Mouse (Mus musculus) adrenal gland, adult 8-10 months (tissue): ENCODE results near the gene Spcs3. TPM values are rescaled to one million over a fixed set of nuclear protein-coding genes. Genes with fewer than 3 reads are reported as not detected.
A peak's percentile ranks its signal among the peaks of the same experiment; 100 is the strongest.

Experiments used
- DNase-seq: peaks from one replicate; pipeline ENCODE4 v3.0.0; 2022
- total RNA-seq, 4 experiments: library from RNA; stranded (reverse); gene quantifications; 2 replicates each; pipeline ENCODE4 v1.2.4; 2022

Gene Spcs3
- total RNA-seq, 4 experiments from 2014 or later, result 48.9 to 61.3 (median 52.3) TPM

GRCm38 (mm10) chr8:54508096-54508456, 21.7 kb downstream of the Spcs3 start:
- DNase-seq, result no peak

GRCm38 (mm10) chr8:54507428-54508095, 22.2 kb downstream of the Spcs3 start:
- peak; percentile 44 for DNase-seq

- DNase-seq, result no peak
Observed at GRCm38 (mm10) chr8:54505060-54505459, 24.7 kb downstream of the Spcs3 start.

- DNase-seq, result no peak
Observed at GRCm38 (mm10) chr8:54503104-54503503, 26.7 kb downstream of the Spcs3 start.

GRCm38 (mm10) chr8:54493915-54494314, 35.9 kb downstream of the Spcs3 start:
- no peak for DNase-seq

GRCm38 (mm10) chr8:54493110-54493509, 36.7 kb downstream of the Spcs3 start:
- DNase-seq, result no peak

GRCm38 (mm10) chr8:54491934-54492333, 37.9 kb downstream of the Spcs3 start:
- DNase-seq, result no peak

- no peak for DNase-seq
Observed at GRCm38 (mm10) chr8:54491057-54491690, 38.6 kb downstream of the Spcs3 start.

GRCm38 (mm10) chr8:54488437-54488836, 41.4 kb downstream of the Spcs3 start:
- DNase-seq, result no peak

- no peak for DNase-seq
Observed at GRCm38 (mm10) chr8:54486555-54487273, 43.1 kb downstream of the Spcs3 start.

Other genes with a start within 250 kb of the Spcs3 start
- under 1 TPM in 3 of 4 experiments, not detected in 1; 0.35 to 0.91 (median 0.48) TPM for gene Asb5, start 418 bp downstream of the Spcs3 start, total RNA-seq
- gene Spata4, start 70.8 kb upstream of the Spcs3 start, total RNA-seq, result under 1 TPM; 0.38 to 0.70 (median 0.60) TPM